Comparison of ENCODE assay signal across 8 mouse cellular contexts in the genomic region with DNA sequence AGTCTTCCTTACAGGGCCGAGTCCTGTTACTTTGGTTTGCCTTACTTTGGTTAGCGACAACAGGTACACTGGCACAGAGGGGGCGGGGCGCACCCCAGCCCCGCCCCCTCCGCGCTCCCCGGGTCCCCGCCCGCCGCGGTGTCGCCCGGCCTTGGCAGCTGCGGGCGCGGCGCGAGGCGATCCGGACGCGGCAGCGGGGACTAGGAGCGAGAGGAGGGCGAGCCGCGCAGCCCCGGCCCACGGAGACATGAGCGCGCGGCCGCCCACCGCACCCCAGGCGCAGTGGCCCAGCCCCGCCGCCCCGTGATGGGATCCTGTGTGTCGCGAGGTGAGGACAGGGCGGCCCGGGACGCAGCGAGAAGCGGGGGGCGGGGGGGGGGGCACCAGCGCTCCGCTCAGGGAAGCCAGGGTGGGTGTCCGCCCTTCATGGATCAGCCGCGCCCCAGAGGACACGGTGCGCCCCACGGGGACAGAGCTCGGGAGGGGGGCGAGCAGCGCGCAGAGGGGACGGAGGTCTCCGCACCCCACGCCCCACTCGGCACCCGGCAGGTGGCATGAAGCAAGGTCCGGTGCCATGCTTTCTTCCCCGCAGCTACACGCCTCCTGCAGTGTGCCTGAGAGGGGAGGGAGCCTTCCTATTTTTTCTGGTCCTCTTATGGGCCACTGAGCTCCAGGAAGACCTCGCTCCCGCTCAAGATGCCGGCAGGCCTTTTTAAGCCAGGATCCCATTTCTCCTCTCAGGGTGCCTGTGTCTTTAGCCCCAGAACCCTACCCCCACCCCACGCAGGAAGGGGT. TPM values are rescaled to one million over a fixed set of nuclear protein-coding genes. Genes with fewer than 3 reads are reported as not detected.
DNase-seq lines count a peak whose midpoint lies in the region; ATAC-seq and TF ChIP-seq lines count a peak whose summit lies in the region.

A gene (plus strand): TSS at position 224 of the 795 bp plus-strand sequence.

- no peaks in the 10 kb centered on the region for H3K9me3 ChIP-seq in forebrain, embryonic 10.5 days
- no peaks in the 10 kb centered on the region for H3K9me3 ChIP-seq in kidney, embryonic 15.5 days (replicated peaks)

- TF ChIP-seq CTCF in C2C12 (IDR thresholded peaks at IDR 0.05; ENCODE audit: control insufficient read depth, insufficient read depth, insufficient read length), result no peak

- H3K79me3 ChIP-seq in C2C12 (ENCODE audit: low read depth), result no peaks in the 10 kb centered on the region

- peak within 1 kb of the TSS; percentile 75 for H3K27ac ChIP-seq in forebrain, embryonic 10.5 days
- no peak within 1 kb of the TSS for H3K27ac ChIP-seq in kidney, embryonic 15.5 days

- H3K27me3 ChIP-seq in C2C12 (ENCODE audit: control insufficient read depth, insufficient read depth, insufficient read length), result no peaks in the 10 kb centered on the region
- peaks cover 85% of the 10 kb centered on the region for H3K27me3 ChIP-seq in forebrain, embryonic 10.5 days (ENCODE audit: poor library complexity, severe bottlenecking)
- peaks cover 52% of the 10 kb centered on the region for H3K27me3 ChIP-seq in kidney, embryonic 15.5 days

- peak within 1 kb of the TSS; percentile 59 for H3K9ac ChIP-seq in kidney, embryonic 15.5 days

- no peak within 1 kb of the TSS for H3K4me3 ChIP-seq in C2C12 (ENCODE audit: insufficient read depth, poor library complexity, severe bottlenecking)
- H3K4me3 ChIP-seq in forebrain, embryonic 10.5 days, result peak within 1 kb of the TSS; percentile 69
- peak within 1 kb of the TSS; percentile 60 for H3K4me3 ChIP-seq in kidney, embryonic 15.5 days (replicated peaks)

- under 1% methylated on average over 65 of the region's 71 CpGs for WGBS in forebrain, embryonic 10.5 days
- WGBS in kidney, embryonic 15.5 days, result 1% methylated on average over 65 of the region's 71 CpGs

- peak; percentile 43 to 69 for DNase-seq in cerebellum, postnatal 25 days
- no peak for DNase-seq in cerebellum, adult 11-12 months
- DNase-seq in forebrain, embryonic 10.5 days (ENCODE audit: extremely low spot score, low spot score), result no peak
- peak; percentile 41 for DNase-seq in lung, postnatal 14 days
- DNase-seq in thymus, postnatal 4 days, result peak; percentile 59
- DNase-seq in gastrocnemius, postnatal 25 days, result no peak

- H3K4me1 ChIP-seq in forebrain, embryonic 10.5 days, result peaks cover 11% of the 10 kb centered on the region
- peaks cover 33% of the 10 kb centered on the region for H3K4me1 ChIP-seq in kidney, embryonic 15.5 days

- peak; percentile 31; the same call in 1 of the 2 replicates for ATAC-seq in kidney, embryonic 15.5 days (replicated peaks; ENCODE audit: low FRiP score)

- no peaks in the 10 kb centered on the region for H3K36me3 ChIP-seq in C2C12 (ENCODE audit: control insufficient read depth, insufficient read depth)
- no peaks in the 10 kb centered on the region for H3K36me3 ChIP-seq in forebrain, embryonic 10.5 days (replicated peaks)
- no peaks in the 10 kb centered on the region for H3K36me3 ChIP-seq in kidney, embryonic 15.5 days

- H3ac ChIP-seq in C2C12 (ENCODE audit: control insufficient read depth, insufficient read length, low read depth), result peak within 1 kb of the TSS; percentile 31

- no peaks in the 10 kb centered on the region for H3K79me2 ChIP-seq in C2C12 (ENCODE audit: control insufficient read depth, insufficient read depth)

- peak within 1 kb of the TSS; percentile 100 for H3K4me2 ChIP-seq in kidney, embryonic 15.5 days

TF ChIP-seq in C2C12, 6 proteins besides CTCF, POLR2A, EP300 and RAD21:
- TF ChIP-seq MYOD1 (IDR thresholded peaks at IDR 0.05; ENCODE audit: control insufficient read depth, insufficient read length, low read depth) (no peak), FOSL1 (IDR thresholded peaks at IDR 0.05; ENCODE audit: insufficient read depth, low read length, poor library complexity, severe bottlenecking) (no peak), MAX (IDR thresholded peaks at IDR 0.05) (no peak), MYOG (IDR thresholded peaks at IDR 0.05; ENCODE audit: control insufficient read depth, extremely low read depth, insufficient read length) (no peak), CEBPB (IDR thresholded peaks at IDR 0.05; ENCODE audit: low read depth) (no peak), USF1 (IDR thresholded peaks at IDR 0.05; ENCODE audit: low read depth) (no peak)

RNA-seq across cellular contexts. Expression of the gene that starts here (rescaled TPM):
- 1.9 TPM for polyA plus RNA-seq in C2C12 (2012; fragmentation: generic; extraction: Trizol)
- 0.55 and 0.63 TPM in 2 replicates for polyA plus RNA-seq in forebrain, embryonic 10.5 days (2016; fragmentation: Nextera tagmentation; extraction: Ambion mirVana)
- 2.0 and 2.4 TPM in 2 replicates for polyA plus RNA-seq in kidney, embryonic 15.5 days (2015; fragmentation: Nextera tagmentation; extraction: Ambion mirVana)
- under 1 TPM in 1 of 2 experiments, not detected in 1; 0.29 TPM for total RNA-seq in gastrocnemius, postnatal 25 days (2021)

Comparison
In these comparisons a context has a peak if more than half of its experiments do, and no peak if none do; other contexts are left out.
1. DNase-seq: peak in cerebellum, postnatal 25 days (2 of 2), lung, postnatal 14 days (single experiment) and thymus, postnatal 4 days (single experiment); none in cerebellum, adult 11-12 months (single experiment), forebrain, embryonic 10.5 days (single experiment) and gastrocnemius, postnatal 25 days (single experiment).